9 mouse cellular contexts compared by ENCODE assay signal in the genomic region with DNA sequence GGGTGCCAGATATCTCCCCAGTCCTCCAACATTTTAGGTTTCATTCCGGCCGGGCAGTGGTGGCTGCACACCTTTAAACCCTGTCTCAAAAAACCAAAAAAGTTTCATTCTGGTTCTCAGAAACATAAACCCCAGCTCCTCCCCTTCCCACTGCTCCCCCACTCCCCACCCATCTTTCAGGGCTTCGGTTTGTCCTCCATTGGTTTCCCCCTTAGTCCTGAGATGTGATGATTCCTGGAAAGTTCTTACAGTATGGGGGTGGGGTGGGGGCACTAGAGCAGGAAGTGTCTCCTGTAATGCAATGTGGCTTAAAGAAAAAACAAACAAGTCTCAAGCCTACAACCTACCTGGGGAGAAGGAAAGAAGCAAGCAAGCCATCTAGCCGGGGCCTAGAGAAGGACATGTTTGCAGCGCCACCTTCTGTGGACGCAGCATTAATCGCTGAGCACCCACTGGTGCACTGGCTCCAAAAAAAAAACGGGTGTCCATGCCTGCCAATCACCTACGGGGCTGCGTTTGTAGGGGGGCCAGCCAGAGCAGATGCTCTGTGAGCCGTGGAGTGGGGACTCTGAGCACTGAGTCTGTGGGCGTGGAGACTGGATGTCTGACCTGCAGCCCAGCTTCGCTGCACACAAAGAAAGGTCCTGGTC. TPM values are rescaled to one million over a fixed set of nuclear protein-coding genes. Genes with fewer than 3 reads are reported as not detected.
DNase-seq lines count a peak whose midpoint lies in the region; ATAC-seq lines count a peak whose summit lies in the region.
"Had no signal": no experiment of that assay in that cellular context is flagged by ENCODE, and none has a peak within 500 bp of the region (broad histone marks: within the 10 kb centered on the region; RNA-seq: fewer than 3 reads in every experiment).

No protein-coding gene starts in this region.

- WGBS in heart, embryonic 13.5 days = 29% methylated on average over 13 of the region's 13 CpGs
- WGBS in forebrain, embryonic 11.5 days = 26% methylated on average over 13 of the region's 13 CpGs

- DNase-seq in heart, adult 8-10 months (ENCODE audit: low spot score) = no peak
- peak; percentile 53 for DNase-seq in c-Kit-positive CD71-positive TER-119-positive erythroid progenitor cells, embryonic 14.5 days (ENCODE audit: low spot score)
- DNase-seq in forebrain, embryonic 11.5 days (ENCODE audit: low spot score) = no peak
- DNase-seq in kidney, adult 9 months = peak; percentile 47
- peak; percentile 51 for DNase-seq in lung, postnatal 10 days
- peak; percentile 61 for DNase-seq in splenic B cell, adult 2 months (ENCODE audit: low read depth, low spot score)
- no peak for DNase-seq in left cerebral cortex, postnatal 36 days (ENCODE audit: low spot score in 2 of 2)

- peaks cover 30% of the 10 kb centered on the region for H3K4me1 ChIP-seq in heart, embryonic 13.5 days
- H3K4me1 ChIP-seq in forebrain, embryonic 11.5 days (replicated peaks; ENCODE audit: control insufficient read depth, insufficient read depth, low read length) = no peaks in the 10 kb centered on the region
- H3K4me1 ChIP-seq: lung, embryonic 15.5 days had no signal

- H3K36me3 ChIP-seq in heart, embryonic 13.5 days = peaks cover 30% of the 10 kb centered on the region
- peaks cover 7% of the 10 kb centered on the region for H3K36me3 ChIP-seq in forebrain, embryonic 11.5 days (ENCODE audit: control insufficient read depth, insufficient read depth, low read length)
- peaks cover 4% of the 10 kb centered on the region for H3K36me3 ChIP-seq in splenic B cell, adult 2 months (ENCODE audit: control insufficient read depth, insufficient read depth, low read length, poor library complexity, severe bottlenecking)

- peak overlapping the region; percentile 56 for H3K9ac ChIP-seq in heart, embryonic 13.5 days
- peak overlapping the region; percentile 53 for H3K9ac ChIP-seq in forebrain, embryonic 11.5 days (ENCODE audit: low read length)
- H3K9ac ChIP-seq: lung, embryonic 15.5 days had no signal

- no peak overlapping the region for H3K4me3 ChIP-seq in heart, embryonic 13.5 days
- no peak overlapping the region for H3K4me3 ChIP-seq in forebrain, embryonic 11.5 days (ENCODE audit: low read depth, low read length)
- H3K4me3 ChIP-seq: lung, embryonic 15.5 days had no signal

- H3K27me3 ChIP-seq in heart, embryonic 13.5 days (replicated peaks) = no peaks in the 10 kb centered on the region
- no peaks in the 10 kb centered on the region for H3K27me3 ChIP-seq in forebrain, embryonic 11.5 days (ENCODE audit: control insufficient read depth, insufficient read depth, low read length)
- no peaks in the 10 kb centered on the region for H3K27me3 ChIP-seq in splenic B cell, adult 2 months (ENCODE audit: control insufficient read depth, insufficient read depth, low read length, poor library complexity, severe bottlenecking)
- H3K27me3 ChIP-seq: lung, embryonic 15.5 days had no signal

- H3K9me3 ChIP-seq in heart, embryonic 13.5 days = no peaks in the 10 kb centered on the region
- H3K9me3 ChIP-seq in forebrain, embryonic 11.5 days (ENCODE audit: control insufficient read depth, low read length) = no peaks in the 10 kb centered on the region
- H3K9me3 ChIP-seq: lung, embryonic 15.5 days had no signal

- peak overlapping the region; percentile 33 for H3K4me2 ChIP-seq in heart, embryonic 13.5 days
- H3K4me2 ChIP-seq in forebrain, embryonic 11.5 days (ENCODE audit: low read depth, low read length, severe bottlenecking) = peak overlapping the region; percentile 33; the same call in 1 of the 2 replicates
- H3K4me2 ChIP-seq: lung, embryonic 15.5 days had no signal

- no peak for ATAC-seq in heart, embryonic 13.5 days (ENCODE audit: extremely low read depth, insufficient number of reproducible peaks, low FRiP score, low TSS enrichment)
- ATAC-seq in forebrain, embryonic 11.5 days (replicated peaks; ENCODE audit: low FRiP score) = no peak

- no peak overlapping the region for H3K27ac ChIP-seq in heart, embryonic 13.5 days (replicated peaks)
- H3K27ac ChIP-seq in forebrain, embryonic 11.5 days (ENCODE audit: low read depth, low read length) = no peak overlapping the region
- H3K27ac ChIP-seq: lung, embryonic 15.5 days had no signal

- intact Hi-C loops in left cerebral cortex, postnatal 36 days (cut with DNase I) = loop anchor here (1.0 kb wide), 1 partner anchor 85 kb away; no protein-coding TSS in a partner anchor

RNA-seq across cellular contexts. Expression of a gene that starts 2.2 kb away (rescaled TPM):
- not detected in 2 replicates for polyA plus RNA-seq in heart, embryonic 13.5 days (2015; fragmentation: Nextera tagmentation; extraction: Ambion mirVana)
- total RNA-seq in heart, adult 8-10 months (2022) = not detected
- polyA plus RNA-seq in forebrain, embryonic 11.5 days (2014; fragmentation: Nextera tagmentation; extraction: Ambion mirVana) = not detected in 2 replicates
- total RNA-seq in left cerebral cortex, postnatal 36 days (2021) = not detected
- polyA plus RNA-seq: lung, embryonic 15.5 days had no signal

RNA-seq across cellular contexts. Expression of a gene that starts 9.4 kb away (rescaled TPM):
- polyA plus RNA-seq in heart, embryonic 13.5 days (2015; fragmentation: Nextera tagmentation; extraction: Ambion mirVana) = 0.40 and 0.80 TPM in 2 replicates
- not detected for total RNA-seq in heart, adult 8-10 months (2022)
- 1.4 and 1.9 TPM in 2 replicates for polyA plus RNA-seq in forebrain, embryonic 11.5 days (2014; fragmentation: Nextera tagmentation; extraction: Ambion mirVana)
- under 1 TPM in 1 of 2 experiments, not detected in 1; 0.45 TPM for total RNA-seq in left cerebral cortex, postnatal 36 days (2021)

RNA-seq across cellular contexts. Expression of a gene that starts 15.4 kb away (rescaled TPM):
- 10.7 and 14.1 TPM in 2 replicates for polyA plus RNA-seq in heart, embryonic 13.5 days (2015; fragmentation: Nextera tagmentation; extraction: Ambion mirVana)
- total RNA-seq in heart, adult 8-10 months (2022) = 10 to 100 TPM in 1 of 4 experiments, 1 to 10 TPM in 3; 6.6 to 10.2 (median 8.2) TPM
- polyA plus RNA-seq in forebrain, embryonic 11.5 days (2014; fragmentation: Nextera tagmentation; extraction: Ambion mirVana) = 29.5 and 33.7 TPM in 2 replicates
- 10 to 100 TPM; 15.5 to 19.0 TPM for total RNA-seq in left cerebral cortex, postnatal 36 days (2021)

RNA-seq across cellular contexts. Expression of a gene that starts 16.0 kb away (rescaled TPM):
- polyA plus RNA-seq in heart, embryonic 13.5 days (2015; fragmentation: Nextera tagmentation; extraction: Ambion mirVana) = 215 and 231 TPM in 2 replicates
- 100 to 1,000 TPM; 152 to 184 (median 155) TPM for total RNA-seq in heart, adult 8-10 months (2022)
- polyA plus RNA-seq in forebrain, embryonic 11.5 days (2014; fragmentation: Nextera tagmentation; extraction: Ambion mirVana) = 296 and 297 TPM in 2 replicates
- 100 to 1,000 TPM; 174 to 177 TPM for total RNA-seq in left cerebral cortex, postnatal 36 days (2021)

RNA-seq across cellular contexts. Expression of a gene that starts 16.8 kb away (rescaled TPM):
- polyA plus RNA-seq in heart, embryonic 13.5 days (2015; fragmentation: Nextera tagmentation; extraction: Ambion mirVana) = 67.0 and 69.5 TPM in 2 replicates
- total RNA-seq in heart, adult 8-10 months (2022) = 10 to 100 TPM; 60.7 to 64.8 (median 62.3) TPM
- polyA plus RNA-seq in forebrain, embryonic 11.5 days (2014; fragmentation: Nextera tagmentation; extraction: Ambion mirVana) = 52.6 and 53.8 TPM in 2 replicates
- 100 to 1,000 TPM; 115 to 117 TPM for total RNA-seq in left cerebral cortex, postnatal 36 days (2021)

Comparison
In these comparisons a context has a peak if more than half of its experiments do, and no peak if none do; other contexts are left out.
1. DNase-seq: peak in c-Kit-positive CD71-positive TER-119-positive erythroid progenitor cells, embryonic 14.5 days (single experiment), kidney, adult 9 months (single experiment), lung, postnatal 10 days (single experiment) and splenic B cell, adult 2 months (single experiment); none in heart, adult 8-10 months (single experiment), forebrain, embryonic 11.5 days (single experiment) and left cerebral cortex, postnatal 36 days (0 of 2).